Mouse (Mus musculus): ENCODE results near the gene Elmsan1.

DNA sequence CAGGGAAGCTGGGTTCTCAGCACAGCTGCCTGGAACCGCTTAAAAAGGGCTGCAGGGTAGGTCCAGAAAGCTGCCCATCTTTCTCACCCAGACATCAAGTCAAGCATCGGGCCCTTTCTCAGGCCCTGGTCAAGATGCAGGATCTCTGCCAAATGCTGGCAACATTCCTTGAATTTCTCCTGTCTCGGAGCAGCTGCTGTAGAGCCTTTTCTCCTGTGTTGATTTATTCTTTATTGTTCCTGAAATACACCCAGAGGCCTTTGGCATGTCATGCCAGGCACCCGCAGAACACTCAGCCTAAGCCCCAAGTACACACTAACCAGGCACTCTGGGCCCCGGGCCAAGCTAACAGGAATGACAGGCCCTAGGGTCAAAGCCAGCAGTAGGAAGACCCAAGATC is 31.7 kb downstream of the Elmsan1 start:
- TF ChIP-seq CTCF (IDR thresholded peaks at IDR 0.05; ENCODE audit: extremely low read depth, insufficient read length, insufficient replicate concordance, low read depth, low read length) (no peak), POLR2A (IDR thresholded peaks at IDR 0.05; ENCODE audit: low read depth, low read length) (no peak)
